Mouse (Mus musculus) forebrain, embryonic 16.5 days (tissue): Measurements from ENCODE around the gene Gm20388. TPM values are rescaled to one million over a fixed set of nuclear protein-coding genes. Genes with fewer than 3 reads are reported as not detected.
A peak's percentile ranks its signal among the peaks of the same experiment; 100 is the strongest.
"Not testable (repeated sequence)": the region's sequence is repeated elsewhere in the genome, so short reads cannot be mapped to it uniquely, and the experiment has no call there.

Source experiments
- ATAC-seq: fragments of 200-750 bp; cut with Nextera tagmentation; 2 replicates; pipeline ENCODE4 v1.8.0; 2017; ENCODE audit warnings: mild to moderate bottlenecking, moderate library complexity
- H3K27ac ChIP-seq: fragments of 300-500 bp; sonication (generic); 2 replicates; pipeline ENCODE4 v1.5.1; 2014; ENCODE audit warnings: low read length, control low read depth
- H3K27me3 ChIP-seq: fragments of 300-500 bp; sonication (generic); replicated peaks from 2 replicates; pipeline ENCODE4 v1.6.1; 2014; ENCODE audit warnings: low read length; ENCODE audit not compliant: control insufficient read depth, insufficient read depth
- H3K36me3 ChIP-seq: fragments of 300-500 bp; sonication (generic); 2 replicates; pipeline ENCODE4 v1.6.1; 2014; ENCODE audit not compliant: control insufficient read depth, insufficient read depth
- H3K4me1 ChIP-seq: fragments of 300-500 bp; sonication (generic); replicated peaks from 2 replicates; pipeline ENCODE4 v1.6.1; 2014; ENCODE audit warnings: low read length; ENCODE audit not compliant: control insufficient read depth, insufficient read depth
- H3K4me2 ChIP-seq: fragments of 300-500 bp; sonication (generic); 2 replicates; pipeline ENCODE4 v1.6.1; 2014; ENCODE audit warnings: mild to moderate bottlenecking, low read length, control low read depth
- H3K4me3 ChIP-seq: fragments of 300-500 bp; sonication (generic); replicated peaks from 2 replicates; pipeline ENCODE4 v1.5.1; 2014; ENCODE audit warnings: mild to moderate bottlenecking, low read length, control low read depth
- H3K9ac ChIP-seq: fragments of 300-500 bp; sonication (generic); replicated peaks from 2 replicates; pipeline ENCODE4 v1.6.1; 2014; ENCODE audit warnings: low read depth, low read length, control low read depth
- H3K9me3 ChIP-seq: fragments of 300-500 bp; sonication (generic); 2 replicates; pipeline ENCODE4 v1.6.1; 2016; ENCODE audit warnings: low read length; ENCODE audit not compliant: control insufficient read depth
- WGBS: fragments of 180-500 bp; shearing (Covaris S2); extraction: QIAGEN DNeasy Blood & Tissue Kit; methylation state at CpG from one replicate; pipeline ENCODE4 v1.1.7; 2014; 5-methylcytosine and 5-hydroxymethylcytosine counted together
- polyA plus RNA-seq: library from polyadenylated mRNA; unstranded; fragments of >200 nt; fragmentation: Nextera tagmentation; extraction: Ambion mirVana; gene quantifications from 2 replicates; pipeline ENCODE4 v1.2.1, GENCODE M21; 2015

Gene Gm20388
- polyA plus RNA-seq, 1 experiment from 2014 or later, result 4.7 TPM

GRCm38 (mm10) chr8:123430936-123431335, 3520.3 kb downstream of the Gm20388 start:
- not testable (repeated sequence) for H3K4me3 ChIP-seq, H3K4me1 ChIP-seq, H3K9ac ChIP-seq, H3K27ac ChIP-seq, H3K27me3 ChIP-seq, H3K4me2 ChIP-seq, H3K36me3 ChIP-seq, ATAC-seq
- H3K9me3 ChIP-seq, result peaks cover 30% of the 10 kb centered on the region
- 94% methylated on average over 8 of the region's 8 CpGs for WGBS

GRCm38 (mm10) chr8:123431616-123432365, 3521.2 kb downstream of the Gm20388 start:
- Histone ChIP-seq H3K4me3 (no peak overlapping the region), H3K9ac (no peak overlapping the region), H3K36me3 (no peaks in the 10 kb centered on the region), H3K4me2 (no peak overlapping the region), H3K27me3 (no peaks in the 10 kb centered on the region), H3K27ac (no peak overlapping the region), H3K9me3 (peaks cover 29% of the 10 kb centered on the region), H3K4me1 (no peaks in the 10 kb centered on the region)
- ATAC-seq, result no peak
- WGBS, result 96% methylated on average over 25 of the region's 25 CpGs

- no peaks in the 10 kb centered on the region for H3K27me3 ChIP-seq
- WGBS, result 98% methylated on average over 16 of the region's 16 CpGs
- no peak overlapping the region for H3K4me3 ChIP-seq
- H3K4me1 ChIP-seq, result no peaks in the 10 kb centered on the region
- H3K4me2 ChIP-seq, result no peak overlapping the region
- no peaks in the 10 kb centered on the region for H3K36me3 ChIP-seq
- peaks cover 23% of the 10 kb centered on the region for H3K9me3 ChIP-seq
- ATAC-seq, result no peak
- no peak overlapping the region for H3K9ac ChIP-seq
- no peak overlapping the region for H3K27ac ChIP-seq
Measured at GRCm38 (mm10) chr8:123432381-123432780, 3521.7 kb downstream of the Gm20388 start.

GRCm38 (mm10) chr8:123433241-123433974, 3522.8 kb downstream of the Gm20388 start:
- not testable (repeated sequence) for H3K27ac ChIP-seq, ATAC-seq, H3K4me1 ChIP-seq, H3K9ac ChIP-seq, H3K36me3 ChIP-seq, H3K27me3 ChIP-seq, H3K4me2 ChIP-seq, H3K4me3 ChIP-seq
- peaks cover 14% of the 10 kb centered on the region for H3K9me3 ChIP-seq
- 96% methylated on average over 40 of the region's 47 CpGs for WGBS

GRCm38 (mm10) chr8:123441788-123442187, 3531.1 kb downstream of the Gm20388 start:
- WGBS, result 94% methylated on average over 2 of the region's 2 CpGs
- no peak overlapping the region for H3K4me2 ChIP-seq
- no peak for ATAC-seq
- H3K36me3 ChIP-seq, result no peaks in the 10 kb centered on the region
- no peak overlapping the region for H3K27ac ChIP-seq
- peaks cover 12% of the 10 kb centered on the region for H3K4me1 ChIP-seq
- no peaks in the 10 kb centered on the region for H3K9me3 ChIP-seq
- no peak overlapping the region for H3K4me3 ChIP-seq
- no peak overlapping the region for H3K9ac ChIP-seq
- no peaks in the 10 kb centered on the region for H3K27me3 ChIP-seq

GRCm38 (mm10) chr8:123442351-123442750, 3531.7 kb downstream of the Gm20388 start:
- no peaks in the 10 kb centered on the region for H3K36me3 ChIP-seq
- no peaks in the 10 kb centered on the region for H3K9me3 ChIP-seq
- peak overlapping the region; percentile 84; the same call in 1 of the 2 replicates for H3K4me3 ChIP-seq
- no peak overlapping the region for H3K27ac ChIP-seq
- ATAC-seq, result no peak
- no peaks in the 10 kb centered on the region for H3K27me3 ChIP-seq
- 81% methylated on average over 5 of the region's 5 CpGs for WGBS
- no peak overlapping the region for H3K9ac ChIP-seq
- H3K4me2 ChIP-seq, result peak overlapping the region; percentile 83
- H3K4me1 ChIP-seq, result peaks cover 12% of the 10 kb centered on the region

GRCm38 (mm10) chr8:123442871-123443575, 3532.4 kb downstream of the Gm20388 start:
- WGBS, result under 1% methylated on average over 41 of the region's 41 CpGs
- ATAC-seq, result peak; percentile 96
- H3K4me1 ChIP-seq, result peaks cover 12% of the 10 kb centered on the region
- peak overlapping the region; percentile 83 for H3K4me2 ChIP-seq
- H3K9ac ChIP-seq, result peak overlapping the region; percentile 83
- H3K27me3 ChIP-seq, result no peaks in the 10 kb centered on the region
- peak overlapping the region; percentile 84 for H3K4me3 ChIP-seq
- peak overlapping the region; percentile 31 for H3K27ac ChIP-seq
- H3K36me3 ChIP-seq, result no peaks in the 10 kb centered on the region
- no peaks in the 10 kb centered on the region for H3K9me3 ChIP-seq

GRCm38 (mm10) chr8:123443576-123443921, 3532.9 kb downstream of the Gm20388 start:
- Histone ChIP-seq H3K27ac (no peak overlapping the region; the same call in 1 of the 2 replicates), H3K9ac (peak overlapping the region; percentile 83), H3K27me3 (no peaks in the 10 kb centered on the region), H3K9me3 (no peaks in the 10 kb centered on the region), H3K36me3 (no peaks in the 10 kb centered on the region), H3K4me1 (peaks cover 12% of the 10 kb centered on the region), H3K4me3 (peak overlapping the region; percentile 84), H3K4me2 (peak overlapping the region; percentile 83)
- 19% methylated on average over 4 of the region's 4 CpGs for WGBS
- ATAC-seq, result no peak

- Histone ChIP-seq H3K4me3 (no peak overlapping the region), H3K4me2 (peak overlapping the region; percentile 83), H3K9me3 (no peaks in the 10 kb centered on the region), H3K4me1 (peaks cover 12% of the 10 kb centered on the region), H3K27me3 (no peaks in the 10 kb centered on the region), H3K9ac (no peak overlapping the region), H3K36me3 (no peaks in the 10 kb centered on the region), H3K27ac (no peak overlapping the region)
- ATAC-seq, result no peak
- 92% methylated on average over 6 of the region's 6 CpGs for WGBS
Measured at GRCm38 (mm10) chr8:123444131-123444530, 3533.5 kb downstream of the Gm20388 start.
